Mouse (Mus musculus): ENCODE data around the gene Npm3.

DNA sequence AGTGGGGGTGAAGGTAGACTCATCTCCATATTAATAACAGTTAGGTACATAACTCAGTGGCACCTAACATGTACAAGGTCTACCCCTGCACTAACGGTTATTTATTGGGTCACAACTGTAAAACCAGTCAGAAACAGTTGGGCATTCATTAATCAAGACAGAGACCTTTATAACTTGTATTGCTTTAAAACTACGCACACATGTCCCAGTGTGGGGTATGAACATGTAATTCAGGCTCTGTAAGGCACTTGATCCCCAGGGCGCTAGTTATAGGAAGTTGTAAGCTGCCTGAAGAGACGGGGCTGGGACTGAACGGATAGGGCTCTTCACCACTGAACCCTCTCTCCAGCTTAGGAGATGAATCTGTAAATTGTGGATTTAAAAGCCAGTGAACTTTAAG, 9.3 kb upstream of the Npm3 start:
- TF ChIP-seq POLR2A (IDR thresholded peaks at IDR 0.05; ENCODE audit: extremely low read depth, insufficient read depth, low read length) (no peak), CTCF (IDR thresholded peaks at IDR 0.05; ENCODE audit: extremely low read depth, insufficient read depth, low read length) (no peak)

All from cortical plate, adult 2 months (tissue).